Mouse (Mus musculus): ENCODE data around the gene Rhoj. TPM values are rescaled to one million over a fixed set of nuclear protein-coding genes. Genes with fewer than 3 reads are reported as not detected.

Rhoj gene
- polyA plus RNA-seq, 1 experiment from 2014 or later, result 25.9 TPM

GRCm38 (mm10) chr12:75448921-75449320, 140.8 kb downstream of the Rhoj start:
- no peak overlapping the region for H3K27ac ChIP-seq (replicated peaks)
- no peak overlapping the region for H3K4me2 ChIP-seq
- H3K4me3 ChIP-seq (replicated peaks), result no peak overlapping the region
- no peak overlapping the region for H3K9ac ChIP-seq (replicated peaks)
- WGBS, result 84% methylated on average over 5 of the region's 5 CpGs
- H3K4me1 ChIP-seq, result no peaks in the 10 kb centered on the region
- ATAC-seq (ENCODE audit: low FRiP score), result no peak
- peaks cover 26% of the 10 kb centered on the region for H3K36me3 ChIP-seq
- H3K27me3 ChIP-seq (replicated peaks), result no peaks in the 10 kb centered on the region
- H3K9me3 ChIP-seq (replicated peaks), result no peaks in the 10 kb centered on the region

- H3K27ac ChIP-seq (replicated peaks), result no peak overlapping the region
- no peak overlapping the region for H3K4me3 ChIP-seq (replicated peaks)
- H3K9ac ChIP-seq (replicated peaks), result no peak overlapping the region
- H3K4me2 ChIP-seq, result no peak overlapping the region
- no peaks in the 10 kb centered on the region for H3K4me1 ChIP-seq
- no peaks in the 10 kb centered on the region for H3K9me3 ChIP-seq (replicated peaks)
- no peak for ATAC-seq (ENCODE audit: low FRiP score)
- peaks cover 26% of the 10 kb centered on the region for H3K36me3 ChIP-seq
- 73% methylated on average over 6 of the region's 6 CpGs for WGBS
- H3K27me3 ChIP-seq (replicated peaks), result no peaks in the 10 kb centered on the region
Measured at GRCm38 (mm10) chr12:75449475-75449966, 141.4 kb downstream of the Rhoj start.

- Histone ChIP-seq H3K27me3 (replicated peaks) (no peaks in the 10 kb centered on the region), H3K9ac (replicated peaks) (no peak overlapping the region), H3K4me2 (no peak overlapping the region), H3K9me3 (replicated peaks) (no peaks in the 10 kb centered on the region), H3K4me3 (replicated peaks) (no peak overlapping the region), H3K4me1 (no peaks in the 10 kb centered on the region), H3K27ac (replicated peaks) (no peak overlapping the region), H3K36me3 (peaks cover 26% of the 10 kb centered on the region)
- ATAC-seq (ENCODE audit: low FRiP score), result no peak
- 80% methylated on average over 14 of the region's 14 CpGs for WGBS
Measured at GRCm38 (mm10) chr12:75450011-75450410, 141.9 kb downstream of the Rhoj start.

- Histone ChIP-seq H3K4me3 (replicated peaks) (no peak overlapping the region), H3K36me3 (peaks cover 26% of the 10 kb centered on the region)
- WGBS, result 92% methylated on average over 8 of the region's 8 CpGs
Measured at GRCm38 (mm10) chr12:75450592-75450991, 142.5 kb downstream of the Rhoj start.

More at GRCm38 (mm10) chr12:75450592-75450991, 142.5 kb downstream of the Rhoj start:
- Histone ChIP-seq H3K4me1 (no peaks in the 10 kb centered on the region), H3K9ac (replicated peaks) (no peak overlapping the region), H3K27me3 (replicated peaks) (no peaks in the 10 kb centered on the region), H3K27ac (replicated peaks) (no peak overlapping the region), H3K4me2 (no peak overlapping the region), H3K9me3 (replicated peaks) (no peaks in the 10 kb centered on the region)
- ATAC-seq (ENCODE audit: low FRiP score), result no peak

Other genes with a start within 250 kb of the Rhoj start
- 4.0 and 5.5 TPM in 2 replicates for gene Kcnh5, start 131.0 kb upstream of the Rhoj start, polyA plus RNA-seq (2015; fragmentation: Nextera tagmentation; extraction: Ambion mirVana)
- not detected in 2 replicates for gene Gphb5, start 108.5 kb downstream of the Rhoj start, polyA plus RNA-seq (2015; fragmentation: Nextera tagmentation; extraction: Ambion mirVana)

Data from neural tube, embryonic 15.5 days (tissue).